Mouse (Mus musculus): ENCODE results near the gene Slc27a3.

Slc27a3 gene

GRCm38 (mm10) chr3:90389511-90390490 is at the start of gene Slc27a3:
Slc27a3 (minus strand) TSS chr3:90389938.
- DNase-seq (ENCODE audit: extremely low read depth, low read depth) = no peak

- no peak for DNase-seq (ENCODE audit: extremely low read depth, low read depth)
Measured at GRCm38 (mm10) chr3:90437131-90437530, 47.4 kb upstream of the Slc27a3 start.

- peak; percentile 62 for DNase-seq (ENCODE audit: extremely low read depth, low read depth)
Measured at GRCm38 (mm10) chr3:90434073-90434730, 44.5 kb upstream of the Slc27a3 start.

DNA sequence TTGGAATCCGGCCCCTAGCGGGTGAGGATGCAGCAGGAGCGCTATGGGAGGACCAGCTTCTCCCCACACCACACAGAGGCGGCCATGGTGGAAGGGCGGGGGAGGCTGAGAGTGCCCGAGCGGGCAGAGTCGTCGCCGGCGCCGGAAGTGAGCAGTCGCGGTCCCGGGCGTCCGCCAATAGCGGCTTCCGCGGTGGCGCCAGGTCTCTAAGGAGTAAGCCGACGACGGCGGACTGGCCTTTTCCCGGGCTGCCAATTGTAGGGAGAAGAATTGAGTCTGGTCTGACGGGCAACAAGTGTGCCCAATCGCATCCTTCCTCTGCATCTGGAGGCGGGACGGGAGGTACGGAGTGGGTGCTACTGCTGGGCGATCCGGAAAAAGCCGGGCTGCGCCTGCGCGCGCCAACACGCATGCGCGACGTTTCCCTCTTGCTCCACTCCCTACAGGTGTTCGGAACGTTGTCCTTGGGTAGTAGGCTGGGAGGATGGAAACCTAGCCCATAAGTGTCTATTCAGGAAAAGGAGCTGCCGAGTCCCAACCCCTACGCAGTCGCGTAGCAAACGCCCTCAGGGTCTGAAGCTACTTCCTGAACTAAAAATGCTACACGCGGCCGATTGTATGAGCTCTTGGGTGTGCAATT is 43.8 kb upstream of the Slc27a3 start, which contains the start of gene Ints3:
Ints3 (minus strand) TSS at position 242 of the 640 bp plus-strand sequence.
- DNase-seq (ENCODE audit: extremely low read depth, low read depth) = peak; percentile 100

- DNase-seq (ENCODE audit: extremely low read depth, low read depth) = peak; percentile 47
Measured at GRCm38 (mm10) chr3:90432811-90433219, 43.1 kb upstream of the Slc27a3 start.

DNA sequence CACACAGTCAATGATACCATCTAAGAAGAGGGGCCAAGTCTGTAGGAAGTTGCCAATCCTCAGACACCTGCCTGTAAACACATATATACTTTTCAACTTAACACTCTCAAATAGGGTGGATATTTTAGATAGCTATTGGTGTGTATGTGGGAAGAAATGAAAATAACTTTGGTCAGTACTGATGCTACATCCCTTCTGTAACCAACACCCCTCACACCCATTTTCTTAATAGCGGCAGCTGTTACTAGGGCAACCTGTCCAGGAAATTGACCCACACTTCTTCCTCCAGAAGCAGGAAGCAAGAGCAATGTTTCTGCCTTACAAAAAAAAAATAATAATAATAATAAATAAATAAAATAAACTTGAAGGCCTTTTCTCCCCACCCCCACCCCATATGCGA is 42.6 kb upstream of the Slc27a3 start:
- no peak for DNase-seq (ENCODE audit: extremely low read depth, low read depth)

DNA sequence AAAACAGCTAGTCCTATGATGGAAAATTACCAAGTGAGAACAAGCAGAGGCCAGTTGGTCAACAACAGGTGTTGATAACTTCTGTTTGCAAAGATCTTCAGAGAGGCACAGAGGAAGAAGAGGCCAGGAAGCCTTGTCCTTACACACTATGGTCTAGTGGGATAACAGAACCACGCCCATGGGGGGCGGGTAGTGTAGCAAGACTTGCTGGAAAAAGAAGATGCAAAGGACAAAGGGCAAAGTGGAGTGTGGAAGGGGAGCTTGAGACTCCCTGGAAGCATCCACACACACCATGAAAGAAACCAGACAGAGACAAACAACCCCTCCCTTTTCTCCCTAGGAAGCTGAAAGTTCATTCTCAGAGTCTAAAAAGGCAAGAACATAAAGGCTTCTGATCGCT is 39.8 kb upstream of the Slc27a3 start:
- peak; percentile 44 for DNase-seq (ENCODE audit: extremely low read depth, low read depth)

DNA sequence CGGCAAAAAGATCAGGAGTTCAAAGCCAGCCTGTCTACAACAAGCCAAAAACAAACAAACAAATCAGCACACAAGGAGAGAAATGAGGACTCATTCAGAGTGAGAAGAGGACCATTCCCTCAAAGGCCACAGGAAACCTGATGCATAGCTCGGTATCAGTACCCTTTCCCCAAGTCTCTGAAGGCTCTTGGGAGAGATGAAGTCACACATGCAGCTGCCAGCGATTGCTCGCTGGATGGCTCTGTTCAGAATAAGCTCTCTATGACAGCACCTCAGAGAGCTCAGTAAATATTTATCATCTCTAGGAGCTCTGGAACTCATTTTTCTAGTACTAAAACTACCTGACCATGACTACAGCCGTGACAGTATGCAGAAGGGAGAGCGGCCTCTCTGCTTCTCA is 38.4 kb upstream of the Slc27a3 start:
- no peak for DNase-seq (ENCODE audit: extremely low read depth, low read depth)

GRCm38 (mm10) chr3:90427574-90427973 is 37.8 kb upstream of the Slc27a3 start:
- no peak for DNase-seq (ENCODE audit: extremely low read depth, low read depth)

GRCm38 (mm10) chr3:90425499-90425898 is 35.8 kb upstream of the Slc27a3 start:
- DNase-seq (ENCODE audit: extremely low read depth, low read depth) = no peak

DNA sequence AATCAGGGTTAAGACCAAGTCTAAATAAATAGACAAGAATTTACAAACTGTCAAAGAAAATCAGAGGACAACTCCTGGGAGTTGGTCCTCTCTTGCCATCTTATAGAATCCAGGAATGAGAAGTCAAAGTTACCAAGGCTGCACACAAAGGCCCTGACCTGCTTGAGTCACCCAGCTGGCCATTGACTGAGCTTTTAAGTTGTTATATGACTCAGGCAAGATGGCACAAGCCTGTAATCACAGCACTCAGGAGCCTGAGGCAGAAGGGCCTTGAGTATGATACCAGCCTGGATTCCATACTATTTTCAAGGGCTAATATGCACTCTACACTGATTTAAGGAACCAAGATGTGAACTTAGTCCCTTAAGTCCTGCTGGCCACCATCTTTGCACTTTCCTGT is 33.8 kb upstream of the Slc27a3 start:
- DNase-seq (ENCODE audit: extremely low read depth, low read depth) = no peak

DNA sequence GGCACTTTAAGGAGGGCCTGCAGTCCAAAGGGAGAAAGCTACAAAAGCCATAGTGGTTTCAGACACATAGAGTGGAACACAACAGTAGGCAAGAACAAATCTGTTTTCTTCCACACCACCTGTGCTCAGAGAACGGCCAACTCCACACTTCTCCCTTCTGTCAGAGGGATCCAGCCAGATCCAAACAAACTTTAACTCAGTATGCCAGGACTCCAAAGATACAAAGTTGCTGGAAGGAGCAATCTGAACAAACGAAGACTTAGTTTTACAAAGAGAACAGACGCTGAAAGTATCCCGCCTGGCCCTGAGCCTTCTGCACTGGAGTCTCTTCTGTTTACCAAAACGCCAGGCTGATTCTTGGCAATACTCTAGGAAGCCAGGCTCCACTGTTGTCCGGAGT is 31.0 kb upstream of the Slc27a3 start:
- no peak for DNase-seq (ENCODE audit: extremely low read depth, low read depth)

DNA sequence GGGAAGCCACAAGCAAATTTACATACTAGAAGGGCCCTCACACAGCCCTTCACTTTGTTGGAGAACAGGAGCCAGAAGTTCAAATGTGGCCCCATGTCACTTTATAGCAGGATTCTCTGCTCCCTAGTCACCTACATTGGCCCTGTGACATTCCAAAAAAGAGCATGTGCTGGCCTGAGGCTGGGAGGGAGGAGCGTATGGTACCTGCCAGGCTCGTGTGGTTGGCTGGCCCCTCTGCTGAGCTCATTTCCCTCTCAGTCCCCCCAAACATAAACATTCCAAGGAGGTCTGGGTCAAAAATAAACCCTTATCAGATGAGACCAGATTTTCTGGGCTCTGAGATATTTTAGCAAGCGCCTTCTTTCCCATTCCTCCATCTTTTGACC is 23.3 kb upstream of the Slc27a3 start:
- DNase-seq (ENCODE audit: extremely low read depth, low read depth) = no peak

DNA sequence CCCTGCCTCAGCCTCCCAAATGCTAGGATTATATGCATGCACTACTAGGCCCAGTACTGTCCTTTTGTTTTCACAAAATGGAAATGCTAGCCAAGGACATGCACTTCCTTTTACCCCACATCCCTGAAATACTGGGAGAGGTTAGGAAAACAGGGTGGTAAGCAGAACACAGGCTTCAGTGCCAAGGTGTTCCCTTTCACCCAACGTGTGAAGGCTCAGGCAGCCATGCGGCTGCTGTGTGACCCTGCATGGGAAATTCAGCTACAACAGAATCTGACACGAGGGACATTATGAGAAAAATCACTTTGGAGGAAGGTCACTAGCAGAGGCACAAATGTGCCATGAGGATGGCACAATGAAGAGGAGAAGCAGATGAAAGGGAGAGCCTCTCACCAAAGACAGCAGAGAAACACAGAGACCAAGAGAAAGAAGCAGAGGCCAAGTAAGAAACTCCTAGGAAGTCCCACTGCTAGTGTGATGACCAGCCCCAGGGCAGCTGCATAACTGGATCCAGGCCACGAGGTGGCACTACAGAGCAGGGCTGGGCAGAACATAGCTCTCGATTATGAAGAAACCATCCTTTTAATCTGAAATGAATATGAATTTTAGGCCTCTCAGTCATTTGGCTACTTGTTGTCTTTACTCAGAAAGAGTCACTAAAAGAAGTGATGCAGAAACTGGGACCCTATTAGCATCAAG is 22.7 kb upstream of the Slc27a3 start:
- peak; percentile 31 for DNase-seq (ENCODE audit: extremely low read depth, low read depth)

GRCm38 (mm10) chr3:90408721-90409120 is 19.0 kb upstream of the Slc27a3 start:
- DNase-seq (ENCODE audit: extremely low read depth, low read depth) = no peak

DNA sequence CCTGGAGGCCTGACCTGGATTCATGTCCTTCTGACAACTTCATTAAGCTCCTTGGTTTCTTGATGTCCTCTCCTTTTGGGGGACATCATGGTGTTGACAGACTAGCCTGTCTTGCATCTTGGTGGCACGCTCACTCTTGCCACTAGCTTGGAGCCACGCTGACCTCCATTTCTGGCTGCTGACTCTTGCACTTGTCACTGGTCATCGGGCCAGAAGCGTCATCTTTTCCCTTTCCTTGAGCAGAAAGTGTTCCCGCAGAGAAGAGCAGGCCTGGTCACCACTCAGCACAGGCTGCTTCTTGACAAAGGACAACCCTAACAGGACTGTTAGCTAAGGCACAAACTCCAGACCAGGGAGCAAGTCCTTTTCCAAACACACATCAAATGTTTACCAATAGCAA is 16.7 kb upstream of the Slc27a3 start:
- no peak for DNase-seq (ENCODE audit: extremely low read depth, low read depth)

- no peak for DNase-seq (ENCODE audit: extremely low read depth, low read depth)
Measured at GRCm38 (mm10) chr3:90404609-90405008, 14.9 kb upstream of the Slc27a3 start.

GRCm38 (mm10) chr3:90404121-90404520 is 14.4 kb upstream of the Slc27a3 start:
- no peak for DNase-seq (ENCODE audit: extremely low read depth, low read depth)

DNA sequence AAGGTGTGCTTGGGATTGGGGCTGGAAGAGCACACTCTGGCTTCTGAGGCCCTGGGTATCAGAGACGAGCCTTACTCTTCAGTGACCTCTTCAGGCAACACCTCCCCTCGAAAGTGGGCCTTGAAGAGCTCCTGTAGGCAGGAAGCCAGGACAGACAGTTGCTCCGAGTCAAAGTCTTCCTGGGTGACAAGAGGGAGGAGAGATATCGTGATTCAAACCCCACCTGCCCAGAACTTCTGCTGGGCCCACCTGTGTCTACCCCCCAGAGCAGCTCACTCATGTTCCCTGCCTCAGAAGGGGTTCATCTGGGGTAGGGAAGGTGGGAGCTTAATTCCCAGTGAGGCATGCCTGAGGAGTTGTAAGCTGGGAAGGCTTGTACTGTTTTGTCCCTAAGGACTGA is 11.3 kb upstream of the Slc27a3 start:
- no peak for DNase-seq (ENCODE audit: extremely low read depth, low read depth)

DNA sequence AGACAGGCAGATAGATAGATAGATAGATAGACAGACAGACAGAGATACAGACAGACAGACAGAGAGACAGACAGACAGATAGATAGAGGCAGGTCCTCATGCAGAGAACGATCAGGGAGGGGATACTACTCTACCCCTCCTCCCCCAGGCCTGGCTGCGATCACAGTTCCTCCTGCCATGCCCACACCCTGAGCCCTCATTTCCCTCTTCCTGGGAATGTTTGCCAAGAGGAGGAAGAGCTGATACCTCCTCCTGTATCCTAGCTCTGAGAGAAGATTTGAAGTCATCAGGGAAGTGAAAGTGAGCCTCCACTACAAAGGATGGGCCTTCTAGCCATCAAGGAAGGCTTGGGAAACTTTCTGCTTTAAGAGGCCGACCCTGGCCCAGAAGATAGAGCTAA is 5.9 kb upstream of the Slc27a3 start:
- no peak for DNase-seq (ENCODE audit: extremely low read depth, low read depth)

DNA sequence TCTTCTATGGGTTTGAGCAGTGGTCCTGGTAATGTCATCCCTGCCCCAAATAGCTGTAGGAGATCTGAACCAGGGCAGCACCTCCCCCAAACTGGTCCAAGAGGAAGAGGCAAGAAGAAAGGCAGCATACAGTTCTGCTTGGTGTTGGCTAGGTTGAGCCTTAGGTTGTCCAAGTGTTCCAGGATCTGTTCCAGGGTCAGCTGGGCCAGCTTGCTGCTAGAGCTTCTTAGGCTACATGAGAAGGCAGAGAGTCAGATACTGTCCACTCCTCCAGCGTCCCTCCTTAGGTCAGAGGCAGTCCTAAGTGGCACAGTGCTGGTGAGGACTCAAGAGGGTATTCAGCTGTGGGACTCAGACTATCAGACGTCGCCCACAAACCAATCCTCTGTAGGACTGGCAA is 2.9 kb upstream of the Slc27a3 start:
- no peak for DNase-seq (ENCODE audit: extremely low read depth, low read depth)

Data from MEL-GATA-1-ER (cell line).